Mouse (Mus musculus) spleen, adult 2 months (tissue): Measurements from ENCODE around the gene Rnf20.
"Not testable (repeated sequence)": the region's sequence is repeated elsewhere in the genome, so short reads cannot be mapped to it uniquely, and the experiment has no call there.

Experiments
- CTCF ChIP-seq: fragments of 200-500 bp; IDR thresholded peaks from 2 replicates; pipeline ENCODE4 v1.5.1; 2011; ENCODE audit warnings: mild to moderate bottlenecking, inconsistent platforms; ENCODE audit not compliant: insufficient read depth, insufficient read length, insufficient replicate concordance; ENCODE audit errors: extremely low read depth
- POLR2A ChIP-seq: fragments of 200-500 bp; IDR thresholded peaks from 2 replicates; pipeline ENCODE4 v1.6.1; 2011; ENCODE audit warnings: low read depth, low read length, inconsistent platforms

DNA sequence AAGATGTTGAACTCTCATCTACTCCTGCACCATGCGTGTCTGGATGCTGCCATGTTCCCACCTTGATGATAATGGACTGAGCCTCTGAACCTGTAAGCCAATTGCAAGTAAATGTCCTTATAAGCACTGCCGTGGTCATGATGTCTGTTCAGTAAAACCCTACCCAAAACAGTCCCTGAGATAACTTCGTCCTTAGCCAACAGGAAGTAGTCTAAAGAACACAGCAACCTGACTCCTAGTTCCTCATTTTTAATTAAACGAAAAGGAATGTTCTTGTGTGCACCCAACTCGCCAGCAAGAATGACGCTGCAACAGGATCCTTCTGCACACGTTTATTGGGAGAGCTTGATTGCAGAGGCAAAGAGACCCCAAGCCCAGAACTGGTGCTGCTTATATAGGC, 11.9 kb upstream of the Rnf20 start:
- not testable (repeated sequence) for TF ChIP-seq CTCF, POLR2A
